Mouse (Mus musculus) layer of hippocampus, postnatal 36 days (tissue): Measurements from ENCODE around the gene Zfp68. TPM values are rescaled to one million over a fixed set of nuclear protein-coding genes. Genes with fewer than 3 reads are reported as not detected.
"Not testable (repeated sequence)": the region's sequence is repeated elsewhere in the genome, so short reads cannot be mapped to it uniquely, and the experiment has no call there.

Experiments
- DNase-seq, 2 experiments: peaks; one replicate each; pipeline ENCODE4 v3.0.0; 2022
- microRNA-seq, 2 experiments: library from miRNA; unstranded; fragments of <30 nt; microRNA quantifications; one replicate each; pipeline ENCODE4 v1.2.0; 2021
- total RNA-seq, 2 experiments: library from RNA; stranded (reverse); gene quantifications; 2 replicates each; pipeline ENCODE4 v1.2.3; 2021

The Zfp68 gene
- 10 to 100 TPM; 34.2 to 34.9 TPM for total RNA-seq

DNA sequence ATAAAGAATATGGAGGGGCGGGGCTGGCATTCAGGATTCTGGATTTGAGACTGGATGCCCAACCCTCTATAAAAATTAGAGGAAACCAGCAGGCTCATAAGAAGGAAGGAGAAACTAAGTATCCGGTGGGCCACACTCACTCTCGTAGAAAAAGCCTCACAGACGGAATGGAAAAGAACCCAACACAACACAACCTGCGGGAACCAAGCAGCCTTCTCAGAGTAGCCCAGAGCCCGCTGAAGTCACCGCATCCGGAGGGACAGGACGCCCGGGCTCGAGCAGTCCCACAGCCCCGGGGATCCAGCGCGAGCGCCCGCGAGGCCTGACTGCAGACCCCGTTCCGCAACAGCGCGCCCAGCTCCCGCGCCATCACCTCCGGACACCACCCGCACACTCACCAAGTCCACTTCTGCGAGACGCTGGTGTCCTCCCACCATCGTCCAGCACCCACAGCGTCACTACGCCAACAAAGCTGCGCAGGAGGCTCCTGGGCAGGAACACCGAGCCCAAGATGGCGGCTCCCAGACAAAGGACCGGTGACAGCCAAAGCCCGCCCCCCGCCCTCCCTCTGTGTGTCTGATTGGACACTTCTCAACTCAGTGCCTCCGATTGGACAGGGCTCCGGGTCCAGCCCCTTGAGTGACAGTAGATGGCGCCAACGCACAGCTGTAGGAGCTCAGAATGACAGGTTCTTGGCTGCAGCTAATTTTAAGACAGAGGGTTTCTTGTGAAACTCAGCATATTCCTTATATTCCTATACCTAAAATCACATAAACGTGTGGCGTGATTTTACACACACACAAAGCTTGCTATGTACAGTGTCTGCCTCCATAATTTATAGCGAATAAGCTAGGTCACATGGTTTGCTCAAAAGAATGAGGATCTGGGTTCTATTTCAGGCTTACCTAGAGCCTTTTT is at the start of gene Zfp68:
TSS of gene Zfp68 (minus strand) at position 551 of the 918 bp plus-strand sequence.
- DNase-seq = peak; percentile 91

DNA sequence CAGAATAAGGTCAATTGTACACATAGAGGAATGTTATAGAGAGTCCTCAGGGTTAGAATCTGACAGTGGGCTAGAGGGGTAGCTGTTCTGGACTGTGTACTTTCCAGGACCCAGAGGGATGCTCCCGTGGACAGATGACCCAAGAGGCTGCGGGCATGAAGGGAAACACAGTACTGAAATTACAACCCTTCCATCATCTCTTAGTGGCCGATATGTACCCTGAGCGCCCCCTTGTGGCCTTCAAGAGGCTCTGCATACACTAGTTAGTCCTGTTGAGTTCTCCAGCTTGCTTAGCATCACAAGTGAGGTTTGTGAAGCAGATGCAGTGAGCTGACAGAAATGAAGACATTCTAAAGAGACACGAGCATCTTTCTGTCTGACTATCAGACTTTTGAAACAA is 39.4 kb upstream of the Zfp68 start:
- peak; percentile 10 to 16 for DNase-seq

DNA sequence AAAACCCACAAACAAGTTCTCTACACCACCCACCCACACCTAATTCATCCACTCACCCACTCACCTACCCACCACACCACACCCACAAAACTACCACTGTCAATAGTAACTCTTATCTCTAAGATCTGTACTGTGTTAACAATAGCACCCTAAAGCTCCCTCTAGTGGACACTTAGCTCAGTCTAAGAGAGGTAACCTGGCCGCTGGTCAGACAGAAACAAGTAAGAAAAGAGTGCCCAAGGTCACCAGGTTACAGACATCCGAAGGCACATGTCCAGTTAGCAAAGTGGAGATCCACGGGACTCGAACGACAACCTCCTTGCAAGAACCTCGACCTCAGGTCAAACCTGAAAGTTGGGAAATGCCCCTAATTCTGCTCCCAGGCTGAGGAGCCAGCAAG is 38.3 kb upstream of the Zfp68 start:
- peak in 1 of 2 experiments; percentile 5 for DNase-seq

DNA sequence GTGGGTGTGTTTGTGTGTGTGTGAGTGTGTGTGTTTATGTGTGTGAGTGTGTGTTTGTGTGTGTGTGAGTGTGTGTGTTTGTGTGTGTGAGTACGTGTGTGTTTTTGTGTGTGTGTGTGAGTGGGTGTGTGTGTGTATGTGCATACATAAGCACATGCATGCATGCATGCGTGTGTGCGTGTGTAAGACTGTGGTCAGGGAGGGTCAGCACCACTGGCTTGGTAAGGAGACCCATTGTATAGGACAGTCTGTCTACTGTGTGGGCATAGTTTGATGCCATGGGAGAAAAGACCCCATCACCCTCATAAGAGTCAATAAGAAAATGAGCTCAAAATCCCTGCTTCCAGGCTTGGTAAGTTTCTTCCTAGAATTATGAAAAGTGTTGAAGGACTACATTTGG is 37.8 kb upstream of the Zfp68 start:
- no peak for DNase-seq

DNA sequence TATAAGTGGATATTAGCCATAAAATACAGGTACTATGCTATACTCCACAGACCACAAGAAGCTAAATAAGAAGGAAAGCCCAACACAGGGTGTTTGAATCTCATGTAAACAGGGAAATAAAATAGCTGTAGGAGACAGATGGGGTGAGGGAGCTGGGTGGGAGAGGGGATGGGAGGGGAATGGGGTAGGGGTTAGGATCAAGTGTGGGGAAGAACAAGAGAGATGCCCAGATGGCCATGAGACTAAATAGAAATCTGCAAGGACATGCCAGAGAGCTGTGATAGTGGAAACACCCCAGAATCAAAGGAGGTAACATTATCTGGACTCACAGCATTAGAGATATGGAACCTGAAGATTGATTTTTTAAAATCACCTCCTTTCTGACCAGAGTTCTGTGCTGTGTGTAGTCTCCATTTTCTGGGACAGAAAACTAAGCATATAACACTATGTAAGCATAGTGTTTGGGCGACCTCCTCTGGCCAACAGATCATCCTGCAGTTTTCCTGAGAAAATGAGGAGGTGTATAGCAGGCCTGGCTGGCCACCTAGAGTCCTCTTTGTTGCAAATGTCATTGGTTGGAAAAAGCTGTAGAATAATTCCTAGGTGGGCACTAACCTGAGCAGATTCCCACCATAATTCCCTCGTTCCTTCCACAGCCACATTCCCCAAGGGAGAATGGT is 37.1 kb upstream of the Zfp68 start:
- DNase-seq = peak in 1 of 2 experiments; percentile 22

DNA sequence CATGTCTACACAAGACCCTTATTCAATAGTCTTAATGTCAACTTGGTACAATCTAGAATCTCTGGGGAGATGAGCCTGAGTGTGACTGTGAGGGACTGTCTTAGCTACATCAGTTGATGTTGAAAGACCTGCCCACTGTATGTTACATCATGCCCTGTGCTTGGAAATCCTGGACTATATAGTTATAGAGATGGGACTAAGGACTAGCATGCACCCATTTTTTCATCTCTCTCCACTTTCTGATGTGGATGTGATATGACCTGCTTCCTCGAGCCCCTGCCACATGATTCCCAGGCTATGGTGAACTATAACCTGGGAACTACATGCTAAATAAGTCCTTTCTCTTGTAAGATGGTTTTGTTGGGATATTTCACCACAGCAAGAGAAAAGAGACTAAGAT is 33.4 kb upstream of the Zfp68 start:
- no peak for DNase-seq

DNA sequence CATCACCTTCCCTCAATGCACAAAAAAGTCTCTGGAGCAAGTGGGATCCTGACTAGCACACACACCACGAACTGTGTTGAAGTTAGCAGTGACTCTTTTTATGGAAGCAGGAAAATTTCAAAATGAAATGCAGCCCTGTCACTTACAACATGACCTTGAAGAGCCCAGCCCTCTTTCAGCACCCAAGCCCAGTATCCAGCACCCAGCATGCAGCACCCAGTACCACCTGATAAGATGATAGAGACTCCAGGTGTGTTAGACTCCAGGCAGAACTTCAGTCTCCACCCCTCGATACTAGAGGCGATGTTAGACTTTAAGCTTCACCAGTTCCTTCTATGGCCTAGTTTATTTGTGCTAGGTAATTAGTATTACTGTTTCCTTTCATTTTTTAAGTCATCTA is 22.2 kb upstream of the Zfp68 start:
- DNase-seq = no peak

DNA sequence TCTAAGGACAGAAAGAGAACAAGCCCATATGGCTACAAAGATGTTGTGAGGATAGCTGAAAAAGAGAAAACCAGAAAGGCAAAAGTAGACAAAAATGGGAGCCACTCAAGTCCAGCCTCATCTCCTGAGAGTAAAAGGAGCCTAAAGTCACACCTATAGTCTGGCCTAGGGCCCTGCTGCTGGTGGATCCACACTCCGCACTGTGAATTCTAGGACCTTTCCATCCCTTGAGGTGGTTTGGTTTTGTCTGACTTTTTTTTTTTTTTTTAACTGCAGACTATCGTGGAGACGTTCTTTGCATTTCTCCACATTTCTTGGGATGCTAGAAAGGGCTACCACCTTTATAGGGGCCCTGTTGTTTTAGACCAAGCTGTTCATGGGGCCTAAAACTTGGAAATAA is 21.5 kb upstream of the Zfp68 start:
- DNase-seq = no peak

DNA sequence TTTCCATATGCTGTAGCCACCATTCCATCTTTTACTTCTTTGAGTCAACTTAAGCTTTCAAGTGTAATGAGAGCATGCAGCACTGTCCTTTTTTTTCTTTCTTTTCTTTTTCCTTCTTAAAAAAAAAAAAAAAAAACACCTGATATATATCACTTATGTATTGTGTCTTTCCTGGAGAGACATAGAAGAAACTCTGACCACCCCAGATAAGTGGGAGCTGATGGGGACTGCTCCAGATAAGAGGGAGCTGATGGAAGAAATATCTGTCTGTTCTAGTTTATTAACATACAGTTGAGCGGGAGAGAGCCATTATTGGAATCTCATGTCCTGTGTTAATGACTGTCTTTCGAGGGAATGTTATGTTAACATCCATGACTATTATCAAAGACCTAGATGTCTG is 16.9 kb upstream of the Zfp68 start:
- no peak for DNase-seq

DNA sequence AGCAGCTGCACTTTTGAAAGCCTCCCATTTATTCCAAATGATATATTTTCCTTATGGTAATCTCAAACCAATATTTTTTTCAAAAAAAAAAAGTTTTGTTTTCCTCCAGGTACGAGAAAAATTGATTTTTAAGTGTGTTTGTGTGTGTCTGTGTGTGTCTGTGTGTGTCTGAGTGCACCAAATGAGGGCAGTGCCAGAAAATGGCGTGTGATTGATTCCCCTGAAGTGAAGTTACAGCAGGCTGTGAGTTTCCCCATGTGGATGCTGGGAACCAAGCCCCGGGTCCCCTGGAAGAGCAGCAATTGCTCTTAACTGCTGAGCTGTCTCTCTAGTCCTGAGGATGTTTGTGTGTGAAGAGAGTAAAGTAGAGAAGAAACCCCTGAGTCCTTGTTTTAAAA is 3.9 kb upstream of the Zfp68 start:
- no peak for DNase-seq

DNA sequence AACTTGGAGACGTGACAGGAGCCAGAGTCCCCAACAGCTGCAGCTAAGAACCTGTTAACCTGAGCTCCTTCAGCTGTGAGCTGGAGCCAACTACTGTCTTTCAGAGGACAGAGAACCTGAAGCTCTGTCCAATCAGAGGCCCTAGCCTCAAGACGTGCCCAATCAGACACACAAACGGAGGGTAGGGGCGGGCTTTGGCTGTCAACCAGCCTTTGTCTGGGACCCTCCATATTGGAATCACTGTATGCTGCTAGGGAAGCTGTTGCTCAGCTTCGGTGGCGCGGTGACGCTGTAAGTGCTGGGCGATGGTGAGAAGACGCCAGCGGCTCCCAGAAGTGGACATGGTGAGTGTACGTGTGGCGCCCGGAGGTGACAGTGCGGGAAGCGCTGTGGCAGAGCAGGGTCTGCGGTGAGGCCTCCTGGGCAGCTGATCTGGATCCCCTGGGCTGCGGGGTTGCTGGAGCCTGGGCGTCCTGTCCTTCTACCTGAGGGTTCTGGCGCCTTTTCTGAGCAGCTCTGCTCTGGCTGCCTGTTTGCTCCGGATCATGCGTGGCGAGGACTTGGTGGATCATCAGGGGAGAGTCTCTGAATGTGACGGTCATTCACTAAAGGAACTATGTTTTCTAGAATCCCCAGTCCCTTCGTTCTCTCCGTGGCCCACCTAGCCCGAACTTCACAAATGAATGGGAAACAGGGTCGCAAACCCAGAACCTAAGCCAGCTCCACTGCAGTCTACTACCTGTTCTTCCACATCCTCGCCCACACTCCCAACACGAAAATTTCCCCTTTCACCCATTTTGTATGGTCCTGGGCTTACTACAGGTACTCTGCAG is 3.3 kb upstream of the Zfp68 start, which contains the start of gene A430033K04Rik:
TSS of gene A430033K04Rik (plus strand) at position 215 of the 833 bp plus-strand sequence.
- DNase-seq = peak; percentile 91 to 93

DNA sequence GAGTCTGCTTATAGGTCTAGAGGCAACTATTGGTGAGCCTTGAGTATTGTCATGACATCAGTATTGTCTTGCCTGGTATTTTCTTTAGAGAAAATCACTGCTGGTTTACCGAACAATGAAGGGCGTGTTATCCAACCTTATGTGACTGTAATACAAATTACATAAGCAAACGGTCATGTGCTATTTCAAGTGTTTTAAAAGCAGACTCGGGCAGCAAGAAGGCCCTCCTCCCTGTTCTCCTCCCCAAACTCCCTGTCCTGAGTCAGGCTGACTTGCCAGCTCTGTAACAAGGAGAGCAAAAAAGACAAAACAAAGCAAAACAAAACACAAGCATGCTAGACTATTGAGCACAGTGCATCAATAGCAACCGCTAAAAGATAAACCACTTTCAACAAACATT is 1.3 kb upstream of the Zfp68 start:
- no peak for DNase-seq

DNA sequence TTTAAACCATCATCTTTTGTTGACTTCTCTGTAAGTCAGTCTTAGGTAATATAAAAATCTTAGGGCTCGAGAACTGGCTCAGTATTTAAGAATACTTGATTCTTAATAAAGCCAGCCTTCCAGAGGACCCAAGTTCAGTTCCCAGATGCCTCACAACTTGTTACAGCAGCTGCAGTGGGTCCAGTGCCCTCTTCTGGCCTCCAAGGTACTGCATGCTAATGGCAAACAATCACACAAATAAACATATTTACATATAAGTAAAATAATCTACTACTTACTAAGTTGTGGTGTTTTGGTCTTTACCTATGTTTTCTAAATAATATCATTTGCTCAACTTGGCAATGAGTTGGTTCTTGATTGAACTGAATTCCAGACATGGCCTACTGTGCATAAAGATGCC is 1.2 kb downstream of the Zfp68 start:
- DNase-seq = no peak

DNA sequence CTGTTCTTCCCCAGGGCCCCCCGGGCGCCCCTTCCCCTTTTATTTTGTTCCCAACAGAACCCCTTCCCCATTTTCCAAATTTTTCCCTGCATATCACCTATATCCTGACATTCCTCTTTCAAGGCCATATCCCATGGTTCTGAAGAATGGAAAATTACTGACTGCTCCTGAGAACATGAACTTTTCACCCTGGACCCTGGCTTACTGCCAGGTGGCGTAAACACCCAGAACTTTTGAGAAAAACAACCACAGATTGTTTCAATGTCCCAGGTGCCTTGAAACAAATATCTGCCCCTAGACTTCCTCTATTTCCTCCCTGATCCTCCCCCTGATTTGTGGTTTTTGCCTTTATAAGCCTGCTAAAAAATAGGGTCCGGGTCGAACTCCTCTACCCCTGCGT is 32.2 kb downstream of the Zfp68 start:
- no peak for DNase-seq

DNA sequence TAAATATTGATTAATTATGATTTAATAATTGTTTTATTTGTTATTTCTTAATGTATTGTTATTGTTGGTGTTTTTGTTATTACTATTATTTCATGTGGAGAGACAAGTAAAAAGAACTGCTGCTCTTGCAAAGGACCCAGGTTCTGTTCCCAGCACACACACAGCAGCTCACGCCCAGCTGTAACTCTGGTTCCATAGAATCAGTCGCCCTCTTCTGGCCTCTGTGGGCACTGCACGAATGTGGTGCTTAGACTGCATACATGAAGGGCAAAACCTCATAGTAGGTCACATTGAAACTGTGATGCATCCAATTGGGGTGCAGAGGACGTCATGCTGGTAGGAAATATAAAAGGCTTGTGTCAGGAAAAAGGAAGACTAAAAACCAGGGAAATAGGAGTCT is 47.9 kb downstream of the Zfp68 start:
- DNase-seq = no peak

DNA sequence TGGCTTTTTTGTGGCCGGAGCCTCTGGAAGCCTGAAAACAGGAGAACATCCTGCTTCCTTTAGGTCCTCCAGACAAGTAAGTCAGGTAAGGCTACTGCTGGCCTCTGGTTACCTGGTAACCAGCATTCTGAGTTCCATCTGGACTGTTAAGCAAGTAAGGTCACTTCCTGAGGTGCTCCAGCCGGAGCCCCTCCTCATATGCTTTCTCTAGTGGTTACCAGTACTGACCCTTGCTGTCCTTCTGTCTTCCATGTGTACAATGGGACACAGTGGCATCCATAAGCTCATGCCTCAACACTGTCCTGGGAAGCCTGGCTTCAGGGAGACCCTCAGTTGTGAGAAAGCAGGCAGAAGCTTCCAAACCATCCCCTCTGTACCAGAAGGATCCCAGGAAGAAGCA is 54.9 kb downstream of the Zfp68 start, which contains the start of gene 1700123K08Rik:
TSS of gene 1700123K08Rik (minus strand) at position 101 of the 400 bp plus-strand sequence.
- not testable (repeated sequence) for DNase-seq

Small RNA genes lying within 50 kb of the gene (microRNA-seq; reads per million reads assigned to microRNA genes)
- gene Gm24082 = 0 reads per million in 2 experiments

Other genes starting within 250 kb of the Zfp68 start
- gene Zfp157, start 178.3 kb downstream of the Zfp68 start, total RNA-seq = 10 to 100 TPM; 25.2 to 26.6 TPM
- gene 1700123K08Rik, start 55.0 kb downstream of the Zfp68 start, total RNA-seq = not detected
- gene A430033K04Rik, start 3.1 kb upstream of the Zfp68 start, total RNA-seq = 10 to 100 TPM; 15.0 to 17.9 TPM
- 10 to 100 TPM; 29.1 to 30.3 TPM for gene Fam20c, start 134.8 kb upstream of the Zfp68 start, total RNA-seq
- not detected for gene Gm5294, start 200.3 kb upstream of the Zfp68 start, total RNA-seq